Mouse (Mus musculus) midbrain, embryonic 11.5 days (tissue): ENCODE data around the gene Mroh7. TPM values are rescaled to one million over a fixed set of nuclear protein-coding genes. Genes with fewer than 3 reads are reported as not detected.
"Not testable (repeated sequence)": the region's sequence is repeated elsewhere in the genome, so short reads cannot be mapped to it uniquely, and the experiment has no call there.

Source experiments
- ATAC-seq: fragments of 200-750 bp; cut with Nextera tagmentation; 2 replicates; pipeline ENCODE4 v1.8.0; 2017; ENCODE audit warnings: moderate TSS enrichment, moderate library complexity; ENCODE audit not compliant: low FRiP score
- DNase-seq: peaks from one replicate; pipeline ENCODE4 v3.0.0; 2015; ENCODE audit warnings: low spot score; ENCODE audit errors: missing footprints
- H3K27ac ChIP-seq: fragments of 300-500 bp; sonication (generic); 2 replicates; pipeline ENCODE4 v1.5.1; 2014; ENCODE audit warnings: low read depth, low read length
- H3K27me3 ChIP-seq: fragments of 300-500 bp; sonication (generic); 2 replicates; pipeline ENCODE4 v1.6.1; 2014; ENCODE audit warnings: mild to moderate bottlenecking, low read length, moderate library complexity, mixed read lengths; ENCODE audit not compliant: control insufficient read depth, insufficient read depth
- H3K36me3 ChIP-seq: fragments of 300-500 bp; sonication (generic); 2 replicates; pipeline ENCODE4 v1.6.1; 2014; ENCODE audit warnings: mild to moderate bottlenecking, low read length, moderate library complexity, mixed read lengths; ENCODE audit not compliant: control insufficient read depth, insufficient read depth
- H3K4me1 ChIP-seq: fragments of 300-500 bp; sonication (generic); 2 replicates; pipeline ENCODE4 v1.6.1; 2014; ENCODE audit warnings: low read length; ENCODE audit not compliant: control insufficient read depth, insufficient read depth
- H3K4me2 ChIP-seq: fragments of 300-500 bp; sonication (generic); 2 replicates; pipeline ENCODE4 v1.6.1; 2014; ENCODE audit warnings: mild to moderate bottlenecking, moderate library complexity
- H3K4me3 ChIP-seq: fragments of 300-500 bp; sonication (generic); 2 replicates; pipeline ENCODE4 v1.5.1; 2014; ENCODE audit warnings: low read depth, low read length
- H3K9ac ChIP-seq: fragments of 300-500 bp; sonication (generic); 2 replicates; pipeline ENCODE4 v1.6.1; 2014; ENCODE audit warnings: low read length
- H3K9me3 ChIP-seq: fragments of 300-500 bp; sonication (generic); 2 replicates; pipeline ENCODE4 v1.6.1; 2016; ENCODE audit warnings: low read length; ENCODE audit not compliant: control insufficient read depth
- WGBS: fragments of 180-500 bp; shearing (Covaris S2); extraction: QIAGEN DNeasy Blood & Tissue Kit; methylation state at CpG from one replicate; pipeline ENCODE4 v1.1.7; 2014; 5-methylcytosine and 5-hydroxymethylcytosine counted together
- polyA plus RNA-seq: library from polyadenylated mRNA; unstranded; fragments of >200 nt; fragmentation: Nextera tagmentation; extraction: Ambion mirVana; gene quantifications from 2 replicates; pipeline ENCODE4 v1.2.1, GENCODE M21; 2014

Mroh7 gene
- 0.07 TPM in 1 of 2 replicates, not detected in the other for polyA plus RNA-seq

DNA sequence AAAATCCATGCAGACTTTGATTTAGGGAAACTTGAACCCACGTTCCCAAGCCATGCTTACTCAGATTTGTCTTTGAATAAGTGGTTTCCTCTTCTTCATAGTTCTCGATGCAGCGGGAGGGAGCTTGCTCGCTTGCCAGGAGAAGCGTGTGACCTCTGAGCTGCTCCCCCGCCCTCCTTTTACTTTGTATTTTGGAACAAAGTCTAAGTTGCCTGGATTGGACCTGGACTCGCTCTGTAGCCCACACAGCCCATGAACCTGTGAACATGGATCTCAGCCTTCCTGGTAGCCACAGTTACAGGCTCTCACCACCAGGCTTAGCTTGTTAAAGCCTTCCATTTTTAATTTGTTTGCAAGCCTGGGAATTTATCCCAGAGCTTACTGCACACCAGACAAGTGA lies at the start of gene Mroh7:
Mroh7 (minus strand) TSS at position 112 of the 400 bp plus-strand sequence.
- no peaks in the 10 kb centered on the region for H3K9me3 ChIP-seq
- H3K27ac ChIP-seq, result no peak within 1 kb of the TSS
- H3K27me3 ChIP-seq, result no peaks in the 10 kb centered on the region
- no peak within 1 kb of the TSS for H3K4me3 ChIP-seq
- ATAC-seq (no peak), DNase-seq (peak; percentile 68)
- H3K36me3 ChIP-seq, result no peaks in the 10 kb centered on the region
- 84% methylated on average over 7 of the region's 7 CpGs for WGBS
- no peak within 1 kb of the TSS for H3K9ac ChIP-seq
- no peak within 1 kb of the TSS for H3K4me2 ChIP-seq
- no peaks in the 10 kb centered on the region for H3K4me1 ChIP-seq

DNA sequence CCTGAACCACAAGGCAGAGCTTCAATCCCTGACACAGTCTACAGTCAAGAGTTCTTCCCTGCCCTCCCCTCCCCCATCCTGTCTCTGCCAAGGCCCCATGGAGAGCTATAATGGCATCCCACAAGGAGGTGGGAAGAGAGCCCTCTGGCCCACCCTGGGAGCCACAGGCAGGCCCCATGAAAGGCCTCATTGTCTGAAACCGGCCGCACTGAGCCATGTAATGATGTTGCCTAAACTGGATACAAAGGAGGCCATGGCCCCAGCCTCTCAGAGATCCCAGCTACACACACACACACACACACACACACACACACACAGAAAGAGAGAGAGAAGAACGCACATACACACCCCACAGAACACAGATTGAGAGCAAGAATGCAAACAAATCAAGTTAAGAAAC lies 49.3 kb upstream of the Mroh7 start:
- peak; percentile 81 for ATAC-seq
- peak; percentile 88 for DNase-seq
- H3K4me2 ChIP-seq, result no peak overlapping the region
- peaks cover 30% of the 10 kb centered on the region for H3K4me1 ChIP-seq
- no peak overlapping the region for H3K9ac ChIP-seq
- H3K4me3 ChIP-seq, result no peak overlapping the region
- no peaks in the 10 kb centered on the region for H3K9me3 ChIP-seq
- H3K36me3 ChIP-seq, result no peaks in the 10 kb centered on the region
- H3K27me3 ChIP-seq, result no peaks in the 10 kb centered on the region
- peak overlapping the region; percentile 23 for H3K27ac ChIP-seq
- 0% methylated on average over 3 of the region's 3 CpGs for WGBS

DNA sequence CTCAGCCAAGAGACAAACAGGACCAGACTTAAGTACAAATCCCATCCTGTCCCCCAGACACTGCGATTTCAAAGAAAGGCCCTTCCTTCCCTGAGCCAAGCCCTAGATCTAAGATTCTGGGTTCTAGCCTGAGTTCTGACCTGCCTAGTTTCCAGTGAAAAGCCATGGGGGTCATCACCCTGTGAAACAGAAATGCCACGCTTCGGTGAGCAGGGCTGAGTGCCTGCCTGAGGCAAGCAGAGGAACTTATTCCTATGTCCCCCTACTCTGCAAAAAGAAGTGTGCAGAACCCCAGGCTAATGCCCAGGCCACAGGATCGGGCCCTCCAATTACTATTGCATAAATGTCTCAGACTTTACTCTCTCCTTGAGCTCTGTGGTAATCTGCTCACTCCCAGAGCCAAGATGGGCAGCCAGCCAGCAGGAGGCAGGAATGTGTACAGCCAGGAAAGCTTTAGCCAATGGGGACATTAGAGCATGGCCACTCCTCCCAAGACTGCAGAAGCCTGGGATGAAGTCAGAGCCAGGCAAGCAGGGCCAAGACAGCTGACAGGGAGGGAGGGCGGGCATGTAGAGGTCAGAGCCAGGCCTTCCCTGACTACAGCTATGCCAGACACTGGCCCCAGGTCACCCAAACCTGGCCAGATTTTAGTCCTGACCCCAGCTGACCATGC lies 47.5 kb upstream of the Mroh7 start:
- H3K36me3 ChIP-seq, result no peaks in the 10 kb centered on the region
- ATAC-seq, result peak; percentile 57
- peak overlapping the region; percentile 11; the same call in 1 of the 2 replicates for H3K27ac ChIP-seq

DNA sequence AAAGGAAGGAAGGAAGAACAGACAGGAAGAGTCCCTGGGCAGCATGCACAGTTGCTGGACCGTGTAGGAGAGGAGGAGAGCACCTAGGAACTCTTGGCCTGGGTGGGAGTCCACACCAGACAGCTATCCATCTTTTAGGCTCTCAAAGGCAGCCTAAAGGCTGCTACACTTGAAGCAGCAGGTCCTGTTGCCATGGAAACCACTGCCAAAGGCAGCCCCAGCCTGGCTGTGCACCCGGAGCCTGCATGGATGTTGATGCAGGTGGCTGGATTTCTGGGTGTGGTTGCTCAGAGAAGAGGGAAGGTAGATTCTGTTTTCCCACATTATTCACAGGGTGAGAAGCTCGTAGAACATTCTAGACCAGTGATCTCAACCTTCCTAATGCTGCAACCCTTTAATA lies 46.3 kb upstream of the Mroh7 start:
- peak; percentile 91 for DNase-seq
- H3K36me3 ChIP-seq, result no peaks in the 10 kb centered on the region
- H3K27me3 ChIP-seq, result no peaks in the 10 kb centered on the region
- peaks cover 28% of the 10 kb centered on the region for H3K4me1 ChIP-seq
- 32% methylated on average over 3 of the region's 3 CpGs for WGBS
- no peak overlapping the region for H3K27ac ChIP-seq
- no peak overlapping the region for H3K9ac ChIP-seq
- no peak for ATAC-seq
- H3K4me3 ChIP-seq, result no peak overlapping the region
- no peaks in the 10 kb centered on the region for H3K9me3 ChIP-seq
- no peak overlapping the region for H3K4me2 ChIP-seq

More for the DNA sequence above, 47.5 kb upstream of the Mroh7 start:
- Histone ChIP-seq H3K4me3 (no peak overlapping the region), H3K27me3 (no peaks in the 10 kb centered on the region), H3K4me2 (no peak overlapping the region), H3K9me3 (no peaks in the 10 kb centered on the region), H3K4me1 (peaks cover 28% of the 10 kb centered on the region), H3K9ac (no peak overlapping the region)
- DNase-seq, result peak; percentile 91
- 46% methylated on average over 5 of the region's 5 CpGs for WGBS

DNA sequence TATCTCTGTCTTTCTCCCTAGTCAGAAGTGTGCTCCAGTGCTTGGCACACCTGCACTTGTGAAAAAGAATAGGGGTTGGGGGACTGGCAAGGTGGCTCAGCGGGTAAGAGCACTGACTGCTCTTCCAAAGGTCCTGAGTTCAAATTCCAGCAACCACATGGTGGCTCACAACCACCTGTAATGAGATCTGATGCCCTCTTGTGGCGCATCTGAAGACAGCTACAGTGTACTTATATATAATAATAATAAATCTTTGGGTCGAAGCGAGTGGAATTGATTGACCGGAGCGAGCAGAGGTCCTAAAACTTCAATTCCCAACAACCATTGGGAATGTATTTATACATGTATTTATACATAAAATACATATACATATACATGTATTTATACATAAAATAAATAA lies 45.0 kb upstream of the Mroh7 start:
- WGBS, result 90% methylated on average over 6 of the region's 6 CpGs
- peak; percentile 75 for DNase-seq
- H3K27ac ChIP-seq, H3K4me3 ChIP-seq, H3K9me3 ChIP-seq, H3K27me3 ChIP-seq, H3K36me3 ChIP-seq, H3K9ac ChIP-seq, H3K4me2 ChIP-seq, ATAC-seq: not testable (repeated sequence)
- H3K4me1 ChIP-seq, result peaks cover 28% of the 10 kb centered on the region

DNA sequence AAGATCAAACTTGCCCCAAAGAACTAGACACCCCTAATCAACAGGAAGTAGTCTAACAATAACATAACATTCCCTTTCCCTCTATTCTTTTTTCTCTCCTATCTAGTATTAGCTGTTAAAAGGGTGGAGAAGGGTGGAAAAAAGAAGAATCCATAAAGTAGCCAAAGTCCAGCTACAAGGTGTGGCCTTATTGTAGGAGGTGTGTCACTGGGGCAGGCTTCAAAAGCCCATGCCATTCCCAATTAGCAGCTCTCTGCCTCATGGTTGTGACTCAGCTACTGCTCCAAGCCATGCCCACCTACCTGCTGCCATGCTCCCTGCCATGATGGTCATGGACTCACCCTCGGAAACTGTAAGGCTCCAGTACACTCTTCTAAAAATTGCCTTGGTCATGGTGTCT lies 41.8 kb upstream of the Mroh7 start:
- no peaks in the 10 kb centered on the region for H3K9me3 ChIP-seq
- H3K4me1 ChIP-seq, result peaks cover 5% of the 10 kb centered on the region
- H3K27ac ChIP-seq, result no peak overlapping the region
- 93% methylated on average over 1 of the region's 1 CpGs for WGBS
- H3K9ac ChIP-seq, result no peak overlapping the region
- ATAC-seq (no peak), DNase-seq (no peak)
- H3K36me3 ChIP-seq, result no peaks in the 10 kb centered on the region
- no peaks in the 10 kb centered on the region for H3K27me3 ChIP-seq
- no peak overlapping the region for H3K4me3 ChIP-seq
- no peak overlapping the region for H3K4me2 ChIP-seq

DNA sequence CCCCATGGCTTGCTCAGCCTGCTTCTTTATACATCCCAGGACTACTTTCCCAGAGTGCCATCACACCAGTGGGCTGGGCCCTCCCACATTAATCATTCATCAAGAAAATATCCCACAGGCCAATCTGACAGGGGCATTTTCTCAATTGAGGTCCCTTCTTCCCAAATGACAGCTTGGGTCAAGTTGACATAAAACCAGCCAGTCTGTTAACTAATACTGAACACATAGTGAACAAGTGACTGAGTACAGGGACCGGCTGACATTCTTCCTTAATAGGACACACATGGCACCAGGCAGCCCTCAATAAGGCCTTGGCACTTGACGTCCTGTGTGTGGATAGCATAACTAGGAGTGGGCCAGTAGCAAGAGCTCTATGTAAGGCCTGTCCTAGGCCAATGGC lies 38.6 kb upstream of the Mroh7 start:
- Histone ChIP-seq H3K4me1 (no peaks in the 10 kb centered on the region; the same call in 1 of the 2 replicates), H3K27ac (no peak overlapping the region), H3K36me3 (no peaks in the 10 kb centered on the region), H3K9ac (no peak overlapping the region), H3K4me2 (no peak overlapping the region), H3K27me3 (no peaks in the 10 kb centered on the region), H3K9me3 (no peaks in the 10 kb centered on the region), H3K4me3 (no peak overlapping the region)
- ATAC-seq, result no peak
- peak; percentile 53 for DNase-seq
- WGBS, result 74% methylated on average over 2 of the region's 2 CpGs

DNA sequence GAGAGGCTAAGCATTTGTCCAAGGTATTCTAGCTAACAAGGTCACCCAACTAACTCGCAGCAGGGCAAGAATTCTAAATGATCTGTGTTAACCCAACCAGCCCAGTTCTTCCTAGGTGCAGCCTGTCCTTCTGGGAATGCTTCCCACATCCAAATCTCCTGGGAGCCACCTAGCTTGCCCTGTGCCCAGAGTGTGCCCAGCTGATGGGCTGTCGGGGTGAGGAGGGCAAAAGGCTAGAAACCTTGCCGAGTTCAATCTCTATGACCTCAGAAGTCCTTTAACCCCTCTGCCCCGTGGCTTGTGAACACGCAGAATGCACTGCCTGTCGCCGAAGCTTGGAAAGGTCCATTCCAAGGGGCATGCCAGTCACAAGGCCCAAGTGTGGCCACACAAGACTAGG lies 33.4 kb upstream of the Mroh7 start:
- H3K4me2 ChIP-seq, result no peak overlapping the region
- H3K9me3 ChIP-seq, result no peaks in the 10 kb centered on the region
- ATAC-seq, result no peak
- no peak overlapping the region for H3K27ac ChIP-seq
- H3K4me1 ChIP-seq, result peaks cover 9% of the 10 kb centered on the region; the same call in 1 of the 2 replicates
- DNase-seq, result peak; percentile 84
- H3K4me3 ChIP-seq, result no peak overlapping the region
- no peaks in the 10 kb centered on the region for H3K27me3 ChIP-seq
- H3K9ac ChIP-seq, result no peak overlapping the region
- H3K36me3 ChIP-seq, result no peaks in the 10 kb centered on the region
- 60% methylated on average over 7 of the region's 7 CpGs for WGBS

DNA sequence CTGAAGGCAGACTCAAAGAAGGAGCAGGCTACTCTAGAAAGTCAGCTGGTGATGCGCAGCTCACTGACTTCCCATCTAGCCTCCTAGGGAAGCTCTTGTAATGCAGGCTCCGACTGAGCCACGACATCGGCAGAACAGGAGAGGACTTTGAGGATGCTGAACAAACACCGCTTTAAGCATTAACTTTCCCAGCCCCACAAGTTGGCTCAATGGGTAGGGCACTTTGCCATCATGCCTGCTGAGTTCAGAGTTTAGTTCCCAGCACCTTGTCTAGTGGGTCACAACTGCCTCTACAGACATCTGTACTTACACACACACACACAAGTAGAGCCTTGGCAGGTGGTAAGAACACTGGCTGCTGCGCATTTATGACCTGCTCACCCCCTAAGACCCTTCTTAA lies 21.0 kb upstream of the Mroh7 start:
- peaks cover 3% of the 10 kb centered on the region; the same call in 1 of the 2 replicates for H3K4me1 ChIP-seq
- H3K4me3 ChIP-seq, result no peak overlapping the region
- WGBS, result 90% methylated on average over 6 of the region's 6 CpGs
- H3K27ac ChIP-seq, result no peak overlapping the region
- no peaks in the 10 kb centered on the region for H3K36me3 ChIP-seq
- DNase-seq (peak; percentile 54), ATAC-seq (no peak)
- no peak overlapping the region for H3K9ac ChIP-seq
- no peak overlapping the region for H3K4me2 ChIP-seq
- no peaks in the 10 kb centered on the region for H3K9me3 ChIP-seq
- H3K27me3 ChIP-seq, result no peaks in the 10 kb centered on the region
